Comparison of ENCODE assay signal across 8 mouse cellular contexts in the genomic region with DNA sequence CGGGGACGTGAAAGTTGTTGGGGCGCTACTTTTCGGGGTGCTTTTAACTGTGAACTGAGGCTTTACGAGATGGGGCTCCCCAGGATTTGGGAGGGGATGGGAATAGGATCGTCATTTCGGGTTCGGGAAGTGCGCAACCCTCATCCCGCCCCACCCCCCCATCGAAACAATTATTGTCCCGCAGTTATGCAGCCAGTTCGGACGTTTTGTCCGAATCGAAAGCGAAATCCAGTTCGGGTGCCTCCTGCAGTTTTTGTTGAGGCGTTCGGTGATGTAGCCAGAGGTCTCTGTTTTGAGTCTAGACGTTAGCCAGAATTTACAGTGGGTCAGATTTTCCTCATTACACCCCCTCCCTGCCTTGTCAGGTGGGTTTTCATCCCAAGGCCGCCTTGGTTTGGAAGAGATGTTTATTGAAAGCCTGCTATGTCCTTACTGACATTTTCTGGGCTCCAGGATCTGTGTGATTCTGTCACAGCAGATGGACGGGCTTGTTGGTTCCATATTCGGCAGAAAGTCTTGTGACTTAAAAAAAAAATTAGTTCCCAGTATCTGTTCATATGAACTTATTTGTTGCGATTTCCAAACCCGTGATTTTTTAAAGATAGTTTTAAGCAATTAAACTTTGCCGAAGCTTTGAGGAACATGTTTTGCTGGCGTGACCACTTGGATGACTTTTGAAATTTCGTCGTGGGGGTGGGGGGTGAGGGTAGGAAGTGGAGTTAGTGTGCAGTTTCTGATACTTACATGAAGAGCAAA. TPM values are rescaled to one million over a fixed set of nuclear protein-coding genes. Genes with fewer than 3 reads are reported as not detected.
DNase-seq lines count a peak whose midpoint lies in the region; ATAC-seq and TF ChIP-seq lines count a peak whose summit lies in the region.

No protein-coding gene starts in this region.

- H3K4me3 ChIP-seq in heart, embryonic 16.5 days (ENCODE audit: low read length): peak overlapping the region; percentile 89
- H3K4me3 ChIP-seq in MEL (ENCODE audit: control insufficient read depth in 1 of 2, insufficient read depth in 1 of 2, low read depth in 2 of 2, low read length in 2 of 2): peak overlapping the region; percentile 91 to 98
- H3K4me3 ChIP-seq in hindbrain, embryonic 11.5 days (ENCODE audit: low read depth, low read length): peak overlapping the region; percentile 79
- H3K4me3 ChIP-seq in liver, embryonic 16.5 days (ENCODE audit: low read depth, low read length): peak overlapping the region; percentile 91

- ATAC-seq in heart, embryonic 16.5 days (replicated peaks; ENCODE audit: extremely low read depth, insufficient read depth, low FRiP score): no peak
- ATAC-seq in hindbrain, embryonic 11.5 days (ENCODE audit: low FRiP score): no peak
- no peak for ATAC-seq in liver, embryonic 16.5 days (ENCODE audit: low read depth)

- no peaks in the 10 kb centered on the region for H3K36me3 ChIP-seq in heart, embryonic 16.5 days (ENCODE audit: control insufficient read depth, insufficient read depth)
- peaks cover 4 to 34% of the 10 kb centered on the region in 2 experiments for H3K36me3 ChIP-seq in MEL (ENCODE audit: control insufficient read depth in 1 of 2, insufficient read depth in 2 of 2, low read length in 2 of 2)
- H3K36me3 ChIP-seq in hindbrain, embryonic 11.5 days (ENCODE audit: control insufficient read depth, insufficient read depth, low read length): no peaks in the 10 kb centered on the region
- no peaks in the 10 kb centered on the region for H3K36me3 ChIP-seq in liver, embryonic 16.5 days (ENCODE audit: control insufficient read depth, insufficient read depth)

- peaks cover 45% of the 10 kb centered on the region for H3K79me2 ChIP-seq in MEL (ENCODE audit: control insufficient read depth, insufficient read depth, low read length, poor library complexity)

- peak overlapping the region; percentile 93 for H3K9ac ChIP-seq in heart, embryonic 16.5 days (ENCODE audit: low read length)
- H3K9ac ChIP-seq in MEL (ENCODE audit: control insufficient read depth, low read depth, low read length, poor library complexity, severe bottlenecking): peak overlapping the region; percentile 97
- peak overlapping the region; percentile 82 for H3K9ac ChIP-seq in hindbrain, embryonic 11.5 days (ENCODE audit: low read depth, low read length)
- H3K9ac ChIP-seq in liver, embryonic 16.5 days (ENCODE audit: low read depth, low read length): peak overlapping the region; percentile 92

- H3K4me1 ChIP-seq in heart, embryonic 16.5 days (ENCODE audit: control insufficient read depth, insufficient read depth, low read length): peaks cover 35% of the 10 kb centered on the region
- H3K4me1 ChIP-seq in MEL (ENCODE audit: control insufficient read depth in 1 of 2, insufficient read depth in 2 of 2, low read length in 2 of 2): peaks cover 0 to 11% of the 10 kb centered on the region in 2 experiments; a peak in 3 of 4 replicates
- H3K4me1 ChIP-seq in hindbrain, embryonic 11.5 days (replicated peaks; ENCODE audit: control insufficient read depth, insufficient read depth, low read length): no peaks in the 10 kb centered on the region
- peaks cover 25% of the 10 kb centered on the region for H3K4me1 ChIP-seq in liver, embryonic 16.5 days (ENCODE audit: control insufficient read depth, low read depth, low read length)

- no peaks in the 10 kb centered on the region for H3K27me3 ChIP-seq in heart, embryonic 16.5 days (ENCODE audit: control insufficient read depth, insufficient read depth, low read length)
- H3K27me3 ChIP-seq in MEL (ENCODE audit: control insufficient read depth in 1 of 2, insufficient read depth in 2 of 2, low read length in 2 of 2): no peaks in the 10 kb centered on the region
- H3K27me3 ChIP-seq in hindbrain, embryonic 11.5 days (ENCODE audit: control insufficient read depth, insufficient read depth, low read length): no peaks in the 10 kb centered on the region
- H3K27me3 ChIP-seq in liver, embryonic 16.5 days (ENCODE audit: control insufficient read depth, insufficient read depth, low read depth, low read length): no peaks in the 10 kb centered on the region

- no peak for TF ChIP-seq RAD21 in MEL (IDR thresholded peaks at IDR 0.05; ENCODE audit: low read depth, low read length)

- no peak for TF ChIP-seq EP300 in MEL (IDR thresholded peaks at IDR 0.05; ENCODE audit: low read depth in 1 of 2, low read length in 2 of 2)

- H3K9me3 ChIP-seq in heart, embryonic 16.5 days (replicated peaks; ENCODE audit: control insufficient read depth, low read length): no peaks in the 10 kb centered on the region
- no peaks in the 10 kb centered on the region for H3K9me3 ChIP-seq in MEL (replicated peaks; ENCODE audit: insufficient read depth, low read length)
- no peaks in the 10 kb centered on the region for H3K9me3 ChIP-seq in hindbrain, embryonic 11.5 days (ENCODE audit: control insufficient read depth, low read length)
- no peaks in the 10 kb centered on the region for H3K9me3 ChIP-seq in liver, embryonic 16.5 days (replicated peaks; ENCODE audit: control insufficient read depth, low read length)

- no peak for TF ChIP-seq POLR2A in MEL (IDR thresholded peaks at IDR 0.05; ENCODE audit: control insufficient read depth in 1 of 2, insufficient read depth in 1 of 2, low read depth in 1 of 2, low read length in 2 of 2, poor library complexity in 1 of 2)

- intact Hi-C loops in heart, postnatal 36 days (cut with DNase I): no loop called here

- TF ChIP-seq CTCF in MEL (IDR thresholded peaks at IDR 0.05 in 2 of 3, conservative IDR thresholded peaks at IDR 0.05 in 1 of 3; ENCODE audit: control insufficient read depth in 1 of 3, insufficient read depth in 1 of 3, low read depth in 2 of 3, low read length in 3 of 3, poor library complexity in 1 of 3, severe bottlenecking in 1 of 3): no peak

- H3K27ac ChIP-seq in heart, embryonic 16.5 days (ENCODE audit: low read length): peak overlapping the region; percentile 99
- H3K27ac ChIP-seq in MEL (ENCODE audit: control insufficient read depth, low read depth, low read length): peak overlapping the region; percentile 97
- peak overlapping the region; percentile 93 for H3K27ac ChIP-seq in hindbrain, embryonic 11.5 days (ENCODE audit: low read depth, low read length)
- peak overlapping the region; percentile 95 for H3K27ac ChIP-seq in liver, embryonic 16.5 days (ENCODE audit: low read length)

- H3K4me2 ChIP-seq in heart, embryonic 16.5 days (ENCODE audit: low read depth, low read length): peak overlapping the region; percentile 82
- H3K4me2 ChIP-seq in hindbrain, embryonic 11.5 days (replicated peaks; ENCODE audit: low read depth, low read length): peak overlapping the region; percentile 57
- peak overlapping the region; percentile 91 for H3K4me2 ChIP-seq in liver, embryonic 16.5 days (ENCODE audit: low read depth, low read length)

- 2% methylated on average over 30 of the region's 30 CpGs for WGBS in heart, embryonic 16.5 days
- 5% methylated on average over 29 of the region's 30 CpGs for WGBS in hindbrain, embryonic 11.5 days
- WGBS in liver, embryonic 16.5 days (ENCODE audit: insufficient replicate concordance): under 1% methylated on average over 30 of the region's 30 CpGs

- DNase-seq in heart, postnatal 36 days: no peak
- no peak for DNase-seq in MEL (ENCODE audit: low read depth, low spot score)
- no peak for DNase-seq in hindbrain, embryonic 11.5 days (ENCODE audit: low spot score)
- no peak for DNase-seq in embryo, embryonic 10.5 days (ENCODE audit: low spot score)
- DNase-seq in thymus, postnatal 10 days (ENCODE audit: low spot score in 2 of 2): no peak
- DNase-seq in adrenal gland, postnatal 4 days (ENCODE audit: low spot score in 2 of 2): no peak

TF ChIP-seq in MEL, 35 proteins besides CTCF, POLR2A, EP300 and RAD21 (continues in another document):
- no peak for TF ChIP-seq SMC3 (IDR thresholded peaks at IDR 0.05; ENCODE audit: low read depth, low read length)
- peak; percentile 29; the same call in 1 of the 2 replicates for TF ChIP-seq CHD1 (IDR thresholded peaks at IDR 0.05; ENCODE audit: low read depth, low read length)
- peak; percentile 86 for TF ChIP-seq MXI1 (IDR thresholded peaks at IDR 0.05; ENCODE audit: low read depth, low read length)
- TF ChIP-seq SIN3A (IDR thresholded peaks at IDR 0.05; ENCODE audit: low read length): no peak; the same call in 1 of the 2 replicates
- peak; percentile 54; the same call in 1 of the 2 replicates for TF ChIP-seq HCFC1 (IDR thresholded peaks at IDR 0.05; ENCODE audit: low read depth, low read length)
- 0 out of 2 replicates have a peak, but pooled peaks have one; percentile 11 for TF ChIP-seq ZMIZ1 (IDR thresholded peaks at IDR 0.05; ENCODE audit: low read depth, low read length)

RNA-seq across cellular contexts. Expression of gene Laptm4a, which starts 1.1 kb away (rescaled TPM):
- 283 and 313 TPM in 2 replicates for polyA plus RNA-seq in heart, embryonic 16.5 days (2015; fragmentation: Nextera tagmentation; extraction: Ambion mirVana)
- total RNA-seq in heart, postnatal 36 days (2021): 100 to 1,000 TPM; 361 to 367 TPM
- 43.8 and 49.0 TPM in 2 replicates for total RNA-seq in MEL (2012; rRNA removed)
- 10 to 100 TPM in 1 of 2 experiments, not detected in 1; 49.7 TPM for polyA plus RNA-seq in MEL (2012; ENCODE audit: insufficient read depth in 1 of 2, insufficient read length in 2 of 2, low read depth in 1 of 2, low replicate concordance in 2 of 2, missing spikeins in 1 of 2)
- polyA plus RNA-seq in hindbrain, embryonic 11.5 days (2014; fragmentation: Nextera tagmentation; extraction: Ambion mirVana): 104 and 164 TPM in 2 replicates
- 71.2 and 72.0 TPM in 2 replicates for polyA plus RNA-seq in liver, embryonic 16.5 days (2015; fragmentation: Nextera tagmentation; extraction: Ambion mirVana)
- 100 to 1,000 TPM; 462 to 510 TPM for total RNA-seq in adrenal gland, postnatal 4 days (2021)

RNA-seq across cellular contexts. Expression of gene Matn3, which starts 25.2 kb away (rescaled TPM):
- polyA plus RNA-seq in heart, embryonic 16.5 days (2015; fragmentation: Nextera tagmentation; extraction: Ambion mirVana): 0.54 and 0.63 TPM in 2 replicates
- not detected for total RNA-seq in heart, postnatal 36 days (2021)
- not detected in 2 replicates for total RNA-seq in MEL (2012; rRNA removed)
- polyA plus RNA-seq in MEL (2012; ENCODE audit: insufficient read depth in 1 of 2, insufficient read length in 2 of 2, low read depth in 1 of 2, low replicate concordance in 2 of 2, missing spikeins in 1 of 2): not detected
- polyA plus RNA-seq in hindbrain, embryonic 11.5 days (2014; fragmentation: Nextera tagmentation; extraction: Ambion mirVana): 1.2 and 1.6 TPM in 2 replicates
- polyA plus RNA-seq in liver, embryonic 16.5 days (2015; fragmentation: Nextera tagmentation; extraction: Ambion mirVana): 0.09 and 0.12 TPM in 2 replicates
- under 1 TPM in 1 of 2 experiments, not detected in 1; 0.14 TPM for total RNA-seq in adrenal gland, postnatal 4 days (2021)

RNA-seq across cellular contexts. Expression of gene Wdr35, which starts 51.1 kb away (rescaled TPM):
- polyA plus RNA-seq in heart, embryonic 16.5 days (2015; fragmentation: Nextera tagmentation; extraction: Ambion mirVana): 14.4 and 14.7 TPM in 2 replicates
- 10 to 100 TPM; 11.2 to 13.0 TPM for total RNA-seq in heart, postnatal 36 days (2021)
- 5.1 and 5.7 TPM in 2 replicates for total RNA-seq in MEL (2012; rRNA removed)
- polyA plus RNA-seq in MEL (2012; ENCODE audit: insufficient read depth in 1 of 2, insufficient read length in 2 of 2, low read depth in 1 of 2, low replicate concordance in 2 of 2, missing spikeins in 1 of 2): 1 to 10 TPM in 1 of 2 experiments, not detected in 1; 5.9 TPM
- polyA plus RNA-seq in hindbrain, embryonic 11.5 days (2014; fragmentation: Nextera tagmentation; extraction: Ambion mirVana): 22.8 and 24.2 TPM in 2 replicates
- polyA plus RNA-seq in liver, embryonic 16.5 days (2015; fragmentation: Nextera tagmentation; extraction: Ambion mirVana): 0.79 and 1.1 TPM in 2 replicates
- total RNA-seq in adrenal gland, postnatal 4 days (2021): 10 to 100 TPM; 21.1 to 24.4 TPM
